Mouse (Mus musculus): ENCODE measurements at regions not wholly inside any gene's neighbourhood (a gene's known extent, or its start where the extent isn't known, plus 50 kb on each side); places are given as distances from the start of the nearest gene placed in this dataset.

GRCm38 (mm10) chr15:11742346-11742729 is 164.7 kb downstream of the Npr3 start:
- Histone ChIP-seq H3K9ac (no peak overlapping the region), H3K27me3 (replicated peaks) (no peaks in the 10 kb centered on the region), H3K4me1 (replicated peaks) (peaks cover 9% of the 10 kb centered on the region; the same call in 1 of the 2 replicates), H3K36me3 (no peaks in the 10 kb centered on the region), H3K9me3 (no peaks in the 10 kb centered on the region), H3K4me3 (replicated peaks) (no peak overlapping the region), H3K4me2 (replicated peaks) (no peak overlapping the region), H3K27ac (no peak overlapping the region)
- WGBS: 38% methylated on average over 6 of the region's 6 CpGs
- no peak for ATAC-seq

GRCm38 (mm10) chr15:11741598-11742345 is 165.3 kb downstream of the Npr3 start:
- no peak overlapping the region for H3K9ac ChIP-seq

DNA sequence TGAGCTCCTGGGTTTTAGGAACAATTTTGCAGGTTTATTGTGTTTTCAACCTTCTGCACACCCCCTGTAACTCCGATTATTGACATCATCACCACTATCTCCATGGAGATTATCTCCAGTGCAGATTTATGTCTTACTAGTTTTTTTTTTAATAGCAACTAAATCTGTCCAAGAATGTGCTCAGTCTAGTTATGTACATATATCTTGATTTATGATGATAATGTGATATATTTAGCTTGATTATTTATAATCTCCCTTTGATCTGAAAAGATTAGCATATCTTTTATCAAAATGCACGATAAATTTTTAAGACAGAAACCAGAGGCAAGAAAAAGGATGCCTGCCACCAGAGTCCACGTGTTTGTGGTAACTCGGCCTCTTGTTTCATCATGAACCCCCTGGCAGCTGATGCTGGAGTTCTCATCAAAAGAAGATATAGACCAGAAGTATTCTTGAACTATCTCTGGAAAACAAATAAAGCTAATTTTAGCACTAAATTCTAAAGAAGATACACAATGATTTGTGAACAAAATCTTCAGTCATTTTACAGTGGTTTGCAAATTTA is 169.6 kb downstream of the Npr3 start:
- Histone ChIP-seq H3K4me1 (replicated peaks) (peaks cover 4% of the 10 kb centered on the region; the same call in 1 of the 2 replicates), H3K36me3 (no peaks in the 10 kb centered on the region), H3K9ac (no peak overlapping the region), H3K4me2 (replicated peaks) (no peak overlapping the region), H3K27ac (no peak overlapping the region), H3K9me3 (no peaks in the 10 kb centered on the region), H3K4me3 (replicated peaks) (no peak overlapping the region), H3K27me3 (replicated peaks) (no peaks in the 10 kb centered on the region)
- ATAC-seq: no peak; the same call in 1 of the 2 replicates
- WGBS: 46% methylated on average over 4 of the region's 4 CpGs

More at GRCm38 (mm10) chr15:11741598-11742345, 165.3 kb downstream of the Npr3 start:
- 41% methylated on average over 18 of the region's 18 CpGs for WGBS
- Histone ChIP-seq H3K9me3 (no peaks in the 10 kb centered on the region), H3K4me2 (replicated peaks) (no peak overlapping the region), H3K27ac (no peak overlapping the region), H3K27me3 (replicated peaks) (no peaks in the 10 kb centered on the region), H3K4me1 (replicated peaks) (peaks cover 9% of the 10 kb centered on the region; the same call in 1 of the 2 replicates), H3K4me3 (replicated peaks) (no peak overlapping the region), H3K36me3 (no peaks in the 10 kb centered on the region)
- ATAC-seq: no peak

DNA sequence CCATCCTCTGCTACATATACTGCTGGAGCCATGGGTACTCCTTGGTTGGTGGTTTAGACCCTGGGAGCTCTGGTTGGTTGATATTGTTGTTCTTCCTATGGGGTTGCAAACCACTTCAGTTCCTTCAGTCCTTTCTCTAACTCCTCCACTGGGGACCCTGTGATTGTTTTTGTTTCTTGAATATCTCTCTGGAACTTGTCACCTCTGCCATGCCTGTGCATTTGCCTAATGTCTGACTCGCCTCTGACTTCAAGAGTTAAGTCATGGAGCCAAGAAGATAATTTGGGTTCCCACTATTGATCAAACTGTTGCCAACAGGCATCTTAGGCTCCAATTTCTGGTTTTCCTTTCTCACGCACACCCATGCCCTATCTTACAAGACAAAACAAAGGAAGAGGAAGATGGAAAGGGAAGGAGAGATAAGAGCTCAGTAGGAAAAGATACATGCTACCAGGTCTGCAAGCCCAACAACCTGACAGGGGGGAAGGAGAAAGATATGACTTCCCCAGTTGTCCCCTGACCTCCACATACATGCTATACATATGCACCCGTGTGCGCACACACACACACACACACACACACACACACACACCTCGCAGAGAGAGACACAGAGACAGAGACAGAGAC is 172.3 kb downstream of the Npr3 start:
- H3K4me3 ChIP-seq (replicated peaks): no peak overlapping the region
- no peak overlapping the region for H3K9ac ChIP-seq
- H3K4me1 ChIP-seq (replicated peaks): no peaks in the 10 kb centered on the region
- H3K36me3 ChIP-seq: no peaks in the 10 kb centered on the region
- WGBS: 88% methylated on average over 5 of the region's 5 CpGs
- no peak overlapping the region for H3K27ac ChIP-seq
- no peak overlapping the region for H3K4me2 ChIP-seq (replicated peaks)
- no peaks in the 10 kb centered on the region for H3K9me3 ChIP-seq
- no peak for ATAC-seq
- H3K27me3 ChIP-seq (replicated peaks): no peaks in the 10 kb centered on the region

DNA sequence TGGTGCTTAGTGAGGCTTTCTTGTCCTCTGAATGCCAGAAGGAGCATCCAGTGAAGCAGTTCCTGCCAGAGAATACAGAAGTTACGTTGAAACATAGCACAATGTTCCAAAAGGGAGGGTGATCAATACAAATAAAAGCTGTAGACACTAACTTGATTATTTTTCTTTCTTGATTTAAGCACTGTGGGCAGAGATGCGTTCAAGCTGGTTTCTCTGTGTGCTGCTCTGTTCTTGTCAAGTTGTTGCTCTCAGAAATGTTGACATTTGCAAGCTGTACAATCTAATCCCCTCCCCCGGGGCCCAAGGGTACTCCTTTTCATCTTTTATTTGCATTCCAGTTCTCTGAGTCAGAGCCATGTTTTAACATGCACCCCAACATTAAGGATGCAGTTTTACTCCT is 177.7 kb downstream of the Npr3 start:
- H3K4me2 ChIP-seq (replicated peaks): no peak overlapping the region
- 16% methylated on average over 3 of the region's 3 CpGs for WGBS
- no peak overlapping the region for H3K27ac ChIP-seq
- peaks cover 5% of the 10 kb centered on the region; the same call in 1 of the 2 replicates for H3K4me1 ChIP-seq (replicated peaks)
- H3K27me3 ChIP-seq (replicated peaks): no peaks in the 10 kb centered on the region
- no peak overlapping the region for H3K4me3 ChIP-seq (replicated peaks)
- no peaks in the 10 kb centered on the region for H3K9me3 ChIP-seq
- no peak overlapping the region for H3K9ac ChIP-seq
- no peaks in the 10 kb centered on the region for H3K36me3 ChIP-seq
- ATAC-seq: no peak

- Histone ChIP-seq H3K4me1 (replicated peaks) (peaks cover 7% of the 10 kb centered on the region; the same call in 1 of the 2 replicates), H3K9ac (no peak overlapping the region), H3K4me2 (replicated peaks) (no peak overlapping the region), H3K27ac (no peak overlapping the region), H3K4me3 (replicated peaks) (no peak overlapping the region), H3K27me3 (replicated peaks) (no peaks in the 10 kb centered on the region), H3K36me3 (no peaks in the 10 kb centered on the region), H3K9me3 (no peaks in the 10 kb centered on the region)
- WGBS: 58% methylated on average over 10 of the region's 10 CpGs
- no peak for ATAC-seq
Observed at GRCm38 (mm10) chr15:11725620-11726530, 181.2 kb downstream of the Npr3 start.

DNA sequence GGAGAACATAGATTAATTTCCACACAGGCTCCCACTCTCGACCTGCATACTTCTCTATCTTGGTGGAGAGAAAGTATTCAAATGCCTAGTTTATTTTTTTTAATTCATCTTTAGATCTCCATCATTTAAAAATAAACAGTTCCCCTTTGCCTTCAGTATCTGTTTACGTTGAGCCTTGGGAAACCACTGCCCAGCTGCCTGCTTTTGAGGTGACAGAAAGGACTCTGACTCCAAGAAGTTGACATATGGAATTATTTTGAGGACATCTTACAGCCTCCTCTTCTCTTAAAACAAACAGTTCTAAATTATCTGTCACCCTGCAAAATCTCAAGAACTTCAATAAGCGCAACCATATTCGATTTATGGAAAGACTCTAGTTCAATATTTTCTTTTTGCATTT is 186.4 kb downstream of the Npr3 start:
- ATAC-seq: no peak
- Histone ChIP-seq H3K4me1 (replicated peaks) (0 out of 2 replicates have a peak, but pooled peaks cover 3% of the 10 kb centered on the region), H3K9ac (no peak overlapping the region), H3K27ac (no peak overlapping the region), H3K9me3 (no peaks in the 10 kb centered on the region), H3K4me3 (replicated peaks) (no peak overlapping the region), H3K27me3 (replicated peaks) (no peaks in the 10 kb centered on the region), H3K4me2 (replicated peaks) (no peak overlapping the region), H3K36me3 (no peaks in the 10 kb centered on the region)
- 41% methylated on average over 4 of the region's 4 CpGs for WGBS

GRCm38 (mm10) chr15:11716168-11716842 is 190.8 kb downstream of the Npr3 start:
- H3K9ac ChIP-seq: no peak overlapping the region
- no peak overlapping the region for H3K4me3 ChIP-seq (replicated peaks)
- no peak overlapping the region for H3K27ac ChIP-seq
- no peaks in the 10 kb centered on the region for H3K36me3 ChIP-seq
- no peaks in the 10 kb centered on the region for H3K27me3 ChIP-seq (replicated peaks)
- H3K9me3 ChIP-seq: no peaks in the 10 kb centered on the region
- WGBS: 90% methylated on average over 11 of the region's 11 CpGs
- no peak for ATAC-seq
- no peaks in the 10 kb centered on the region for H3K4me1 ChIP-seq (replicated peaks)
- no peak overlapping the region for H3K4me2 ChIP-seq (replicated peaks)

DNA sequence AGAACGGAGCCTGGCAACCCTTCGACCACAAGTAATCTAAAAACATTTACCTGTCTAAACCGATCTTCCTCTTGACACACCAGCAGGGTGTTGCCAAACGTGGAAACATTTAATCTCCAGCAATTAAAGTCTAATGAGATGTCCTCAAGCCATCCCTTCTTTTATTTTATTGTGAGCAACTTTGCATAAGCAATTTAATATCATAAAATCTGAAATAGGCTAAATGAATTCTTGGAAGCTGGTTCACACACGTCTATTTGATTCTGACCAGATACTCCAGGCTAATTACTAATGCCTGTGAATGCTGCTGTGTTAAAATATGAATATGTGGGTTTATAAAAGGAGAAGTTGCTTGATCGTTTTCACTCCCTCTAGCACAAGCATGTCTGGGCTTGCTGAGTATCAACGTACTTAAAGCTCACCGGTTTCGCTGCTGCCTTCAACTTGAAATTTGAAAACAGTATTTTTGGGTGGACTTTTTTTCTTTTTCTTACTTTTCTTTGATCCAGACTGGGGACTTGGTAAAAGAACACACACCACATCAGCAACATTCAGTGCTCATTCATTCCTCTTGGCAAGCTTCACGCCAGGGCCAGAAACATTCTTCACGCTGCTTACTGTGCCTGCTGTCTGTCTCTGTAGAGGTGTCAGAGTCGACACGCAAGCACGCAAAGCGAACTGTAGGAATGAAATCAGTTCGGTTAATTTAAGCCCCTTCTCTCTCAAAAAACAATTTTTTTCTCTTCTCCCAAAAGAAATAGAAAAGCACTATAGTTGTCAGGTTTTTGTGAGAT is 194.4 kb downstream of the Npr3 start:
- no peaks in the 10 kb centered on the region for H3K9me3 ChIP-seq
- no peak overlapping the region for H3K9ac ChIP-seq
- no peaks in the 10 kb centered on the region for H3K36me3 ChIP-seq
- ATAC-seq: no peak
- no peaks in the 10 kb centered on the region for H3K4me1 ChIP-seq (replicated peaks)
- H3K4me2 ChIP-seq (replicated peaks): no peak overlapping the region
- H3K4me3 ChIP-seq (replicated peaks): no peak overlapping the region
- 50% methylated on average over 16 of the region's 16 CpGs for WGBS
- no peak overlapping the region for H3K27ac ChIP-seq
- H3K27me3 ChIP-seq (replicated peaks): no peaks in the 10 kb centered on the region

DNA sequence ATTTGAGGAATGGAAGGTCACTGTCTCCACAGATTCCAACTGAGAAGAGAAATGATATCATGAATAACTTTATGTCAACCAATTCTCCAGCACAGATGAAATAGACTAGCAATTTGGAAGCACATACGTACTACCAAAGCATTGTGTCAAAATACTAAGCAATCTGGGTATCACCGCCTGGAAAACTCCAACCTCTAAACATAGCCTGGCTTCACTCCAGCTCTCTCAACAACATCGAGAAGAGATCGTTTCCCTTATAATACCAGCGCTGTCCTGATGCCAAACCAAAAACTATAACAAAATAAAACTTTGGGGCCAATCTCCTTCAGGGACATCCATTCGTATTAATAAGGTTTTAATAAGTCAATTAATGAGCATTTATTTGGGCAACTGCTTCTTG is 205.8 kb downstream of the Npr3 start:
- WGBS: 70% methylated on average over 6 of the region's 6 CpGs
- no peak overlapping the region for H3K4me3 ChIP-seq (replicated peaks)

DNA sequence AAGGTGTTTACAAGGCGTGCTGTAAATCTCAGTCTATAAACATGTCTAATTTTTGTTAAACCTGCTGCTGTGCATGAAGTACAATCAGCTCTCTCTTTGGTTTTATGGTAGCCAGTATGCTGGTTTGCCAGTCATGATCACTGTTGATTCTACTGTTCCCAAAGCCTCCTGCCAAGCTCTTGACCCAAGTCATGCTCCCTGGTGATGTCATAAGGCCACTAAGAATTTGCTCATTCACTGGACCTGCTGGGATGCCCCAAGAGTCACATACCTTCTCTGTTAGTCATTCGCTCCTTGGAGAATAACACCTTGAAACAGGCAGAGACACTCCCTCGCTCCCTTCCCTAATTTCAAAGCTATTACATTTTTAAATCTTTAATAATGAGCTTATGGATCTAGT is 207.2 kb downstream of the Npr3 start:
- Histone ChIP-seq H3K9ac (no peak overlapping the region), H3K36me3 (no peaks in the 10 kb centered on the region), H3K27ac (no peak overlapping the region), H3K27me3 (replicated peaks) (no peaks in the 10 kb centered on the region), H3K9me3 (no peaks in the 10 kb centered on the region), H3K4me1 (replicated peaks) (no peaks in the 10 kb centered on the region), H3K4me3 (replicated peaks) (no peak overlapping the region), H3K4me2 (replicated peaks) (no peak overlapping the region)
- no peak for ATAC-seq
- WGBS: 88% methylated on average over 3 of the region's 3 CpGs

More for the DNA sequence above, 205.8 kb downstream of the Npr3 start:
- Histone ChIP-seq H3K9me3 (no peaks in the 10 kb centered on the region), H3K27me3 (replicated peaks) (no peaks in the 10 kb centered on the region), H3K36me3 (no peaks in the 10 kb centered on the region), H3K4me2 (replicated peaks) (no peak overlapping the region), H3K27ac (no peak overlapping the region), H3K4me1 (replicated peaks) (no peaks in the 10 kb centered on the region), H3K9ac (no peak overlapping the region)
- ATAC-seq: no peak

Measured in intestine, embryonic 15.5 days (tissue).